22 mouse cellular contexts compared by ENCODE assay signal in the genomic region with DNA sequence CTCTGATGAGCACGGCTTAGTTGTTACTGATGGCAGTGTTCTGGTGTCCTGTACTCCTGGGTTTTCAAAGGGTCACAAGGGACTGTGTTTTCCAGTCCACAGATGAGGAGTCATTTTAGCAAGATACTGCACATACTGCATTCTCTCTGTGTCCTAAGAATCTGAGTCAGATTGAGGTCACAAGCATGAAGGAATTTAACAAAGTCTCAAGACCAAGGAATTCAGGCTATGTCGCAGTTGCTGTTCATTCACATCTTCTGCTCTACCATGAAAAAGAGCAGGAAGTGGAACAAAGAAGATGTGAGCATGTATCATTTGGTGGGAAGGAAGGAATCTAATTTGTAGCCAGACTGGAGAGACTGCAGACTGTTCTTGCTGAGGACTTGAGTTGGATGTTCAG.
"Had no signal": no experiment of that assay in that cellular context is flagged by ENCODE, and none has a peak within 500 bp of the region (broad histone marks: within the 10 kb centered on the region; RNA-seq: fewer than 3 reads in every experiment).

No protein-coding gene starts in this region.

- H3K27me3 ChIP-seq: limb, embryonic 13.5 days; liver, embryonic 12.5 days; liver, embryonic 15.5 days; neural tube, embryonic 12.5 days; neural tube, embryonic 15.5 days had no signal

- H3K9me3 ChIP-seq: limb, embryonic 10.5 days; limb, embryonic 13.5 days; liver, embryonic 12.5 days; liver, embryonic 15.5 days; neural tube, embryonic 12.5 days; neural tube, embryonic 15.5 days had no signal

- H3K9ac ChIP-seq: limb, embryonic 13.5 days; liver, embryonic 12.5 days; liver, embryonic 15.5 days; neural tube, embryonic 12.5 days; neural tube, embryonic 15.5 days had no signal

- DNase-seq: kidney, adult 8-10 months; kidney, postnatal 25 days; liver; lung, adult 2 months; lung, postnatal 14 days; lung, postnatal 4 days; midbrain, embryonic 14.5 days; right cerebral cortex, adult 18-20 months; right cerebral cortex, postnatal 14 days; right cerebral cortex, postnatal 4 days; thymus, adult 2 months; thymus, postnatal 14 days; thymus, postnatal 4 days had no signal

- H3K36me3 ChIP-seq: limb, embryonic 10.5 days; limb, embryonic 13.5 days; liver, embryonic 12.5 days; liver, embryonic 15.5 days; neural tube, embryonic 12.5 days; neural tube, embryonic 15.5 days had no signal

- ATAC-seq: liver, embryonic 12.5 days had no signal

- H3K4me1 ChIP-seq: limb, embryonic 10.5 days; liver, embryonic 12.5 days; liver, embryonic 15.5 days; neural tube, embryonic 12.5 days; neural tube, embryonic 15.5 days had no signal

- H3K4me3 ChIP-seq: layer of hippocampus, adult 2 months; limb, embryonic 10.5 days; limb, embryonic 13.5 days; liver, embryonic 12.5 days; liver, embryonic 15.5 days; neural tube, embryonic 12.5 days; neural tube, embryonic 15.5 days had no signal

- H3K4me2 ChIP-seq: limb, embryonic 13.5 days; liver, embryonic 12.5 days; liver, embryonic 15.5 days; midbrain, embryonic 11.5 days; neural tube, embryonic 12.5 days; neural tube, embryonic 15.5 days had no signal

- H3K27ac ChIP-seq: layer of hippocampus, adult 2 months; limb, embryonic 10.5 days; limb, embryonic 13.5 days; liver, embryonic 12.5 days; liver, embryonic 15.5 days; neural tube, embryonic 12.5 days; neural tube, embryonic 15.5 days; stomach, postnatal 0 days had no signal
